Mouse (Mus musculus) frontal cortex, adult 2 months (tissue): ENCODE measurements around the gene Prr5. TPM values are rescaled to one million over a fixed set of nuclear protein-coding genes. Genes with fewer than 3 reads are reported as not detected.
A peak's percentile ranks its signal among the peaks of the same experiment; 100 is the strongest.
"Not testable (repeated sequence)": the region's sequence is repeated elsewhere in the genome, so short reads cannot be mapped to it uniquely, and the experiment has no call there.

ENCODE experiments used
- DNase-seq, 2 experiments: peaks; one replicate each; pipeline ENCODE4 v3.0.0; 2022; ENCODE audit warnings: low spot score in 1 of 2; ENCODE audit errors: extremely low spot score in 1 of 2
- polyA plus RNA-seq: library from polyadenylated mRNA; depleted of rRNA; stranded (reverse); fragments of >200 nt; gene quantifications from 2 replicates; pipeline ENCODE4 v1.2.3, GENCODE M21; 2012

The Prr5 gene
- polyA plus RNA-seq, 1 experiment, result 7.6 TPM

DNA sequence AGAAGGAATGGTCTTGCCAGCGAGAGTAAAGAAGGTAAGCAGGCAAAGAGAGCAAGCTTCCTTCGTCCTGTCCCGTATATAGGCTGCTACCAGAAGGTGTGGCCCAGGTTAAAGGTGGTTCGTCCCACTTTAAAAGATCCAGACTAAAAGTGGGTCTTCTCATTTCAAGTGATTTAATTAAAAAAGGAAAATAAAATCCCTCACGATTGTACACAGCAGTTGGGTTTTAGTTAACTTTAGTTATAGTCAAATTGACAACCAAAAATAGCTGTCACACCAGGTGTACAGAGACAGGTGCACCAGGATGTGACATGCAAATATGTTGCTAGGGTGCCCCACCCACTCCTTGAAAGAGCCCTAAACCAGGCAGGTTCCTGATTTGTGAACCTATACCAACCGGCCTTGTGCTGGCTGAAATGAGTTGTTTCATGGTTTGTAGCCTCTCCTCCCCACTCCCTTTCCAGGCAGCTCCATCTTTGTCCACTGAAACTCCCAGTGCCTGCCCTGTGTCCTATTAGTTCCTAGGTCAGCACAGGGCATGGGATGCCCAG lies 36.0 kb downstream of the Prr5 start:
- DNase-seq, result no peak

DNA sequence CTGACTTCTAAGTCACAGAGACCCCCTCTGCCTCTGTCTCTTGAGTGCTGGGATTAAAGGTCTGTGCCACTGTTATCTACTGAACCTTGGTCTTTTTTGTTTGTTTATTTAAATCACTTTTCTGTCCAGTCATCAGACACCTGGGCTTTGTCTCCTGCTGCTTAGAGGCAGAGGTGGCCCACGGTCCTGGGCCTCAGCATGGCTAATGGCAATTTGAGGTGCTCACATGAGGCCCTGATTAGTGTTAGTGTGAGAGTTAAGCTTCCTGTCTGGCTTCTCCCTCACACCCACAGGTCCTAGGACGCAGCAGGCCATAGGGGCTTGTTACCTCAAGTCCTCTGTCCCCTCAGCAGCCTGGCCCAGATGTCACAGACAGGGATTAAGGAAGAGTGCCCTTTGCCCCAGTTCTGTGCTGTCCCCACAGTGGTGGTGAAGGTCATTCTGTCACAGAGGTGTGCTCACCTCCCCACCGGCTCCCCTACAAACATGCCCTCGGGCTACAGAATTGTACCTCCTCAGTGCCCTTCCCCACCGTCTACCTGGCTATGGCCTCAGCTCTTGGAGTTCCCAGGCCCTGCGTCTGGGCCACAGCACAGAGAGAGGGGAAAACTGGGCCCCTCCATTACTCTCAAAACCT lies 37.7 kb downstream of the Prr5 start:
- DNase-seq, result no peak

DNA sequence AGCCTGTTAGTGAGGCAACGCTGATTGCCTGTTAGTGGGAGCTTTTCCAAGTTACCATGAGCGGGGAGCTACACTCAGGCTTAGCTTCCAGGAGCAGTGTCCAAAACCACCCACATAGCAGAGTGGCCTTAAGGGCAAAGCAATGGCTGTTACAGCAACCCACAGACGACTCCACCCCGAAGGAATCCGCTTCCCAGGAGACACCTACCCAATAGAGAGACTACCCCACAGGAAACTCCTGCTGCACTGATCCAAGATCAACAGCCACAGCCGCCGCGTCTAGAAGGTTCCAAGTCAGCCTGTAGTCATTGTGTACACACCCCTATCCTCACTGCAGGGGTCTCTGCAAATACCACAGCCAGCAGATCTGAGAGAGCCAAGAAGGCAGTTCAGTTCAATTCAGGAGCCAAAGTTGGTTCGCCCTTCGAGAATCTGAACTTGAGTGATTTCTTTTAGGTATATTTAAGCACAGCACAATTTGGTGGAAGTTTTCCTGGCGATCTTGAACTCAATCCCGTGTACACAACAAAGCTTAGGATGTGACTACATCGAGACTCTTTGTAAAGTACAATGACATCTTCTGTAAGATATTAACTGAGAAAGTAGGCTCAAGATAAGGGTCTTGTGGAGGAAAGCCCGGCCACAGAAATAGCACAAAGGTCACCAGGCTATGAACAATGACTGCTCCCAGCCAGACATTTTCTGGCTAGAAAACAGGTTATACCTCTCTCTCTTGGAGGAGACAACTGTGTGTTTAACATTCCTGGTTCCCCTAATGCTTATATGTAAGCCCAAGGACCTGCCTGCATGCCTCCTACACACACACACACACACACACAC lies 43.4 kb downstream of the Prr5 start:
- no peak for DNase-seq

DNA sequence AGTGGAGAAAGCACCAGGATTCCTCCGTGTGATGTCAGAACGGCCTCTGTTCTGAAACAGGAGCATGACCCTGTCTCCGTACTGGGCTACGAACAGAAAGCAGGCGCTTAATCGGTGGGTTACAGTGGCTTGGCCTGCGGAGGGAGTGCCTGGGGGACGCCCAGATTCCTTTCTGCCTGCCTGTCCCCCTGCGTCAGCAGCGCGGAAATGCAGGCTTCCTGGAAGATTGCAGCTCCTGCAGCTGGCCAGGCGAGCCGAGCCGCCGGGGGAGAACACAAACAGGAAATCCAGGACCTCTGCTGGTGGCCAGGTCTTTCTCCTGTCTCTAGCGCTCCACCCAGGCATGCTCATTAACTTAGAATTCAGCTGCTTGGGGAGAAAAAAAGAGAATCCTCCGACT lies 45.3 kb downstream of the Prr5 start:
- peak in 1 of 2 experiments; percentile 18 for DNase-seq

DNA sequence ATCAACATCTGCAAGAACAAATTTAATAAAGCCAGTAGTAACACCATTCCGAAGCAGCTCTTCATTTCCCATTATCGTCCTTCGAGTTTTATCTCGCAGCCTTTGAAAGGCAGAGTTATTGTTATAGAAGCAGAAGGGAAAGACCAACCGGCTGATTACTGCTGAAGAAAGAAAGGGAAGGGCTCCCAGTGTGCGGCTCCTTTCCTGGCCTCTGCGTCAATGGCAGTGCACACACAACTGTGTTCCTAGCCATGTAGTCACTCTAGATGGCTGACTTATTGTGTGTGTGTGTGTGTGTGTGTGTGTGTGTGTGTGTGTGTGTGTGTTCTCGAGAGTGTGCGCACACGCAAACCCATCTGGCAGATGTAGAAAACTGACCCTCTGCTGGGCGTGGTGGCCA lies 45.7 kb downstream of the Prr5 start:
- DNase-seq, result no peak

DNA sequence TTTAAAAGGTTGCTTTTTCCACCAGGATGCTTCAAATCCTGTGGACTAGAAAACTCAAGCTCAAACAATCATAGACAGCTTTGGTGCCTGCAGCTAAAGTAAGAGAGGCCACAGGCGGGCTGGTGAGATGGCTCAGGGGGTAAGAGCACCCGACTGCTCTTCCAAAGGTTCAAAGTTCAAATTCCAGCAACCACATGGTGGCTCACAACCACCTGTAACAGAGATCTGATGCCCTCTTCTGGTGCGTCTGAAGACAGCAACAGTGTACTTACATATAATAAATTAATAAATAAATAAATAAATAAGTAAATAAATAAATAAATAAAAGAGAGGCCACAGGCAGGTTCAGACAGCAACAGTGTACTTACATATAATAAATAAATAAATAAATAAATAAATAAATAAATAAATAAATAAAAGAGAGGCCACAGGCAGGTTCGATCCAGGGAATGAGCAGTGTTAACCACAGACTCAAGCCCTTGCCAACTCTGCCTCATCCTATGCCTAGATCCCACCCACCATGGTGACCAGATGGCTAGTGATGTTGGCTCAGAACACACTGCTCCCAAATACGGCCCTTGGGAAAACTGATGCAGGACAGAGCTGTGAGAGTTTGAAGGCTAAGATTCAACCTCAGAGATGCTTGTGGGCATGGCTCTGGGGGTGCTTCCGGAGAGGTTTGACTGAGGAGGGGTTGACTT lies 48.3 kb downstream of the Prr5 start:
- DNase-seq, result not testable (repeated sequence)

DNA sequence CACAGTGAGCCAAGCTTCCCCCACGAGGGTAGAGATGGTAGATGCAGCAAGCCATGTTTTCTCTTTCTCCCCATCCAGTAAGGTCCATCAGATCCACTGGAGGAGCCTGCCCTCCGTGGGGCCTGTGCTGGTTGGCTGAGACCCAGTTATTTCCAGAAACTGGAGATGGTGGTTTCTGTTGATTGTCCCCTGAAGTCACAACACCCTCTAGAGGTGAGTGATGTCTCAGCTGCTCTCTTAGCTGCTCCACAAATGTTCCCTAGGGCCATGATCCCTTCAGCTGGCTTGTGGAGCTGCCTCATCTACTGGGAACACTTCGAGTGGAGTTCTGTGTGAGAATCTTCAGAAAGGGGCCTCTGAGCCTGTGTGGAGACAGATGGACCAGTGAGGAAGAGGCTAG lies 49.4 kb downstream of the Prr5 start:
- no peak for DNase-seq

DNA sequence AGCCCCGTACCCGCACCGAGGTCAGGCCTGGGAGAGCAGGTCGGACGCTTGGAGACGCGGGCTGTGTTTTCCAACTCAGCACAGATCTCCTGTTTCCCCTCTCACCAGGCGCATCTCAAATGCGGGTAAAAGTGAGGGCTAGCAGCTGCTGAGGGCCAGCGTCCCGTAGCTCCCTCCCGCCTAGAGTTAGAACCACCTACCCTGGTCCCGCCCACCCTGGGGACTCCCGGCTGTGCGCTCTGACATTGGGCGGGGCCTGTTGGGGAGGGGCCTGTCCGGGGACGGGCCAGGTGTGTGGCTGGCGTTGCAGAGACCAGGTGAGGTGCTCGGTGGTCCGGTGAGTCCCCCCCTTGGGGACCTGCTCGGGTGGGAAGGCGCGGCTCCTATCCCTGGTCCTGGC lies 50.4 kb downstream of the Prr5 start, which contains the start of gene Arhgap8:
Gene Arhgap8 (plus strand): TSS at position 262 of the 400 bp plus-strand sequence.
- no peak for DNase-seq

DNA sequence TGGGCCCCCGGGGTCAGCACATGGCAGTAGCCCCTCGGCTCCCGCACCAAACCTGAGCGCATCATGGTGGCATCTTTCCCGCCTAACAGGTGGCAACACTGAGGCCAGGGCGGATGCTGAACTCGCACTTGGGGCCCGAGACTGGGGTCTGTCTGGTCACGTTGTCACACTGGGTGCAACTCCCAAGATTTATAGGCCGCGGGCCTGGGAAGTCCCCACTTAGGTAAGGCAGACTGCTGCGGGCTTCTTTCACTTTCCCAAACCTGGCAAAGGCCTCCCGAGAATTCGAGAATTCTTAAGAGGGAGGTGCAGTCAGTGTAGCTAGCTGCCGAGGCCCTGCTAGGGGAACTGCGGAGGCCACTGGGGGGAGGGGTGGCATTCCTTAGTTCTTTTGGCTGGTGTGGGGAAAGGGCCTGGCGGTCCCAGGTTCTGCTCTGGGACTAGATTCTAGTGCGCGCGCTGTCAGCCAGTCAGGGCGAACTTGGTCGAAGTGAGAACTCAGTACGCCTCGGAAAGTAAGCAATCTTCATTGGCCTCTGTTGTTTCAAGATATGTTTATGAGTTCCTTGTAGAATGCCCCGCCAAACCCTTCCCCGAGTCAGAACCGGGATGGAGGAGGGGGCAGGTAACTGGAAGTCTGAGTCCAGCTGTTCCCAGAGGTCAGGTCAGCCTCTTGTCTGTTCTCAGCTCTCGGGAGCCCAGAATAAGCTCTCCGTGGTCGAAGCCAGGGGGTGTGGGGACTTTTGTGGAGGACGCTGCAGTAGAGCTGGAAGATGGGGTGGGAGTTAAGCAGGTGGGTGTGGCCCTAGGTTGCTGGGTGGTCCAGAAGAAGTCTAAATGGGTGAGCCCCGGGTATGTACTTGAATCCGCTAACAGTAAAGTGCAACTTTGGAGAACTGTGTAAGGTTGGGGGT lies 51.1 kb downstream of the Prr5 start:
- no peak for DNase-seq

DNA sequence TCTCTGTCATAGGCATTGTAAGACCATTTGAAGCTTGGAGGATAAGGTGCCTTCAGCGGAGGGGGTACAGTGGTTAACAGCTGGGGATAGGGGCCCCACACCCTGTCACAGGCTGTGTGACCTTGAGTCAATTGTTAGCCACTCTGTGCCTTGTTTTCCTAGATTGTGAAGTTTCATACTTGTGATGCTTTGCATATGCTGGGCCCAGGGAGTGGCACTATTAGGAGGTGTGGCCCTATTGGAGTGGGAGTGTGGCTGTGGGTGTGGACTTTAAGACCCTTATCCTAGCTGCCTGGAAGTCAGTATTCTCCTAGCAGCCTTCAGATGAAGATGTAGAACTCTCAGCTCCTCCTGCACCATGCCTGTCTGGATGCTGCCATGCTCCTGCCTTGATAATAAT lies 54.2 kb downstream of the Prr5 start:
- DNase-seq, result not testable (repeated sequence)

DNA sequence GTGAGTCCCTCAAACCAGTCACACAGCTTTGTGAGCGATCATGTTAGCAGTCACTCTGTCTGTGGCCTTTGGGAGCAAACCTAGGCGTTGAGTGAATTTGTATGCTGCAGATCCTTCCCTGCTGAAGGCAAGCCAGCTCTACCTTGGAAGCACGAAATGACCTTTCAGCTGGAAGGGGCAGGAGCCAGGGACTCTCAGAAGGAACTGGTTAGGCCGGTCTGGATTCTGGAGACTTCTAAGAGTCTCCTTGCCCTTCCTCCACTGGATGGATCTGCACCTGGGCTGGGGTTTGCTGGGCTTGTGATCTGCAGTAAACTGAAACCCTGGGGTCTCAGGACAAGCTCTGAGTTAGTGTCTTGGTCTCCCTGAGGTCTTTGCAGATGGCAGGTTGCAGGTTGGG lies 54.8 kb downstream of the Prr5 start:
- no peak for DNase-seq

DNA sequence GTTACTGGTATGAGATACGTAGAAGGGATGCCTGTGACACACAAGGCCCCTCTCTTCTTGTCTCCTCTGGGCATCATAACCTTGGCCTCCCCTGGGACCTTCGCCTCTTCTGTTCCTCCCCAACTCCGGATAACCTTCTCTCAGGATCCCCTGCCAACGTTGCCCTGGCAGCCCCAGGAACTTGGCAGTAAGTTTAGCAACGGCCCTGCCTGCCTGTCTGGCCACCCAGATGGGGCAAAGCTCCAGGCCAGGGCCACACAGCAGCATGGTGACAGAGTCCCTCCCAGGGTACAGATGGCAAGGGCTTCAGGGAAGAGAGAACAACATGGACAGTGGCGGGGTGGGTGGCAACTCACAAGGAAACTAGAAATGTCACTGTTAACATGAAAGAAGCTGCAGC lies 60.3 kb downstream of the Prr5 start:
- peak in 1 of 2 experiments; percentile 23 for DNase-seq

DNA sequence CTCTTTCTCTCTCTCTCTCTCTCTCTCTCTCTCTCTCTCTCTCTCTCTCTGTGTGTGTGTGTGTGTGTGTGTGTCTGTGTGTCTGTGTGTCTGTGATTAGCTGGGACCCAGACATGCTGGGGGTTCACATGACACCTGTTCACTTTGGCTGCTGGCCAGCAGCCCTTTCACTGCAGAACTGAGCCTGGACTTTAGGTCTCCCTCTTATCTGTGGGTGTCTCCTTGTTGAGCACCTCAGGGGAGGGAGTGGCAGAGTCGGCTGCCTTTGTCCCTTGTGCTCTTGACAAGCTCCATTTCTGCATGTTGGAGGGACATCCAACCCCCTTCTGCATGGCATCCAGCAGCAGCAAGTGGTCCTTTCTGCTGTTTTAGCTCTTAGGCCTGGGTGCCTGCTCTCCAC lies 61.5 kb downstream of the Prr5 start:
- DNase-seq, result no peak

DNA sequence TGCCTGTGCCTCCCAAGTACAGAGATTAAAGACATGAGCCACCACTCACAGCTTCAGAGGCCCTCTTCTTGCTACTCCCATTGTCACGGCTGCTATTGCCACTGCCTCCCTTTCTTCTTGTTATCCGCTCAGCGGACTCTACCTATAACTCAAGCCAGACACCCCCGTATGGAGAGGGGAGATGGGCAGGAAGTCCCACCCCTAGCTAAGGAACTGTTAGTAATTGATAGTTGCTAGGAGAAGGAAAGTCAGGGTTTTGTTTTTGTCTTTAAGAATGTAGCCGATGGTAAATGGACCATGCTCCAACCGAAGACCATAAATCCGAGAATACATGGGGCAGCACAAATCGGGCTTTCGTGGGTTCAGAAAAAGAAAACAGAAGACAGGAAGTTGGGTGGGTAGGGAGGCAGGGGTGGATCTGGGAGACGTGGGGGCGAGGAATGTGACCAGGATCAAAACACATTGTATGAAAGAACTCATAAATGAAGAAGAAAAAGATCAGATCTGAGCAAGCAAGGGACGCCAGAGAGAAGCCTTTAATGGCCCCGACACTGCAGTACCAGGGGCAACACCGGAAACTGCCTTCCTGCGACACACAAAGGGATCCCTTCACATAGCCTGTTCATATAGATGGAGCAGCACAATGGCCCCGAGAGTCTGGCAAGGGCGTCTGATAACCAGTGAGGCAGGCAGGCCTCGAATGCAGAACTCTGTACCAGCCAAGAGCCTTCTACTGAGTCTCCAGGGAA lies 62.4 kb downstream of the Prr5 start:
- DNase-seq, result no peak

DNA sequence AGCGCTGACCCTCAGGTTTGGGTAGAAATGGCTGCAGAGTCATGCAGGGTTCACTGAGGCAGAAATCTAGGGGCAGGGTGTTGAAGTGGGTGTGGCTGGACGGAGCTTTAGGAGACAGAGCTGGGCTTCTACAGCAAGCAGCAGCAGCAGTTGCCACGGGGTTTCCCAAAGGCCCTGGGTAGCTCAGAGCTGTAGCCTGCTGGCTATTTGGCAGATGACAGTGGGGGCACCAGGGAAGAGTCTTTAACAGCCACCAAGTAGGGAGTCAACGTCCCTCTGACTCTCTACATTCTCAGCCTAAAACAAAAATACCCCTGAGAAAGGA lies 63.0 kb downstream of the Prr5 start:
- no peak for DNase-seq

DNA sequence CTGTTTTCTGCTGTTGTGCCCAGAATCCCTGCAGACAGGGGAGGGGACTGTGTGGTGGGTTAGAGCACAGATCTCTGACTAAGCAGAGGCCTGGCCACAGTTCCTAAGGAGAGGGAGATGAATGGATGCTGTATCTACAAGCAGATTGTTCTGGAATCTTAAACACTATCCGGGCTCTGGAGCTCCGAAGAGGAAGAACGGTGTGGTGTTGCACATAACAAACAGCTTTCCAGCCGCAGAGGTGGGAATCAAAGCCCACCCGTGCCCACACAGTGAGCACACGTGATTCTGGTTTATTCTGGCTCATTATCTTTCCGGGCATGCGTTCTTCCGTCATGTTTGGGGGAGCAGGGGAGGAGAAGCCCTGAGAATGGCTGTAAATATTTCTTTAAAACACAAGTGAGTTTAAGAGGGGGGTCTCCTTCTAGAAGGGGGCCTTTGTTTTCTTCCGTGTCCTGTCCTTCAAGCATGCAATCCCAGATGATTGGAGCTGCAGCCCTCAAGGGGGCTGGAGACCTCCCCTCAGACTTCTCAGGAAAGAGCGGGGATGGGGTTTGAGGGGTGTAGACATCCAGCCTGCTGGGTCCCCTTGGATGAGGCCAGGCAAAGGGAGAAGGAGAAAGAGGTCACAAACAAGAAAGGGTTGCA lies 67.0 kb downstream of the Prr5 start:
- DNase-seq, result no peak

DNA sequence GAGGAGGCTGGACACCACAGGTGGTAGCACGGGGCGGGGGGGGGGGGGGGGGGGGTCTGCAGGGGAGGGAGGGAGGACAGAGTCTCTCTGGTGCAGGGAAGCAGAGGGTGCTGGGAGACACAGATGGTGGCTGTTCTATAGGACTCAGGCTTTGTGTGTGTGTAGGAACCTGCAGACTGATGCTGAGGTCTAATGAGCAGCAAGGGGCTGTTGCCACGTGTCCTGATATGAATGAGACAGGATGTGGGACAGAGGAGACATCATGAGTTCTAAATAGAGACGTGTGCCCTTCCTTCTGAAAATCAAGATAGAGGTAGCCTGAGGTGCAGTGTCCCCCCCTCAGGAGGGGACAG lies 67.5 kb downstream of the Prr5 start:
- no peak for DNase-seq

DNA sequence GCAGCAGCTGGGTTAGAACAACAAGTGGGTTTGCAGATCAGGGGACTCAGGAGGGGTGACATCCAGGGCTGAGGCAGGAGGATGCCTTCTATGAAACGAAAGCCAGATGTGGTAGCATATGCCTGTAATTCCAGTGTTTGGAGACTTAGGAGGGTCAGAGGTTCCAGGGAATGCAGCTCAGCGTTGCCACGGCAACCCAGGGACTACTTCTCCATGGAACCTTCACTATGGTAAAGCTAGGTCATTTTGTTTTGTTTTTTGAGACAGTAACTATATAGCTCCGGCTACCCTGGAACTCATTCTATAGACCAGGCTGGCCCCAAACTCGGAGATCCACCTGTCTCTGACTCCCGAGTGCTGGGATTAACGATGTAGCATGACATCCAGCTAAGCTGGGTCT lies 68.8 kb downstream of the Prr5 start:
- DNase-seq, result no peak

DNA sequence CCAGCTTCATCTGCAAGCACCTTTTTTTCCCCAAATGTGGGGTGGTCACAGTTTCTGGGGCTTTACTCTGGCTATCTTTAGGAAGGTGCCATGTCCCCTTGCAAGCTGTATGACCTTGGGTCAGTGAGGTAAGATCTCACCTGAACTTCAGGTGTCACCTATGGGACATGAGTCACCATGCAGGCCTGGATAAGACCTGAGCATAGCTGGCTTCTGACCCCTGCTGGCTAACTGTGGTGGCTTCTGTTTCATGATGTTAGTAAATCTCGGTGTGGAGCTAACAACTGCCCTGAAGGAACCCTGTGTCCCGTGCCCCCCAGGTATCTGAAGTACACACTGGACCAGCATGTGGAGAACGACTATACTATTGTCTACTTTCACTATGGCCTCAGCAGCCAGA lies 72.2 kb downstream of the Prr5 start:
- no peak for DNase-seq
